In genomic region chr2:75775217-75775616, GRCm38 (mm10) we compare ENCODE assay signal across 13 mouse cellular contexts. TPM values are rescaled to one million over a fixed set of nuclear protein-coding genes. Genes with fewer than 3 reads are reported as not detected.
DNase-seq lines count a peak whose midpoint lies in the region; ATAC-seq lines count a peak whose summit lies in the region.
"Had no signal": no experiment of that assay in that cellular context is flagged by ENCODE, and none has a peak within 500 bp of the region (broad histone marks: within the 10 kb centered on the region; RNA-seq: fewer than 3 reads in every experiment).

No protein-coding gene starts in this region.

- H3K9ac ChIP-seq in heart, embryonic 11.5 days (ENCODE audit: low read depth, low read length) = no peak overlapping the region
- no peak overlapping the region for H3K9ac ChIP-seq in forebrain, embryonic 11.5 days (ENCODE audit: low read length)
- H3K9ac ChIP-seq: embryonic facial prominence, embryonic 12.5 days had no signal

- no peak for ATAC-seq in heart, embryonic 11.5 days (replicated peaks; ENCODE audit: insufficient number of reproducible peaks, low FRiP score, low TSS enrichment)
- ATAC-seq in forebrain, embryonic 11.5 days (replicated peaks; ENCODE audit: low FRiP score) = no peak
- ATAC-seq: hindbrain, postnatal 0 days had no signal

- H3K4me3 ChIP-seq in heart, embryonic 11.5 days (ENCODE audit: low read depth, low read length) = no peak overlapping the region
- peak overlapping the region; percentile 62 for H3K4me3 ChIP-seq in megakaryocyte, embryonic 14.5 days (replicated peaks)
- H3K4me3 ChIP-seq in forebrain, embryonic 11.5 days (ENCODE audit: low read depth, low read length) = no peak overlapping the region
- H3K4me3 ChIP-seq: embryonic facial prominence, embryonic 12.5 days; forebrain, embryonic 10.5 days had no signal

- H3K9me3 ChIP-seq in heart, embryonic 11.5 days (replicated peaks; ENCODE audit: control insufficient read depth, low read length) = no peaks in the 10 kb centered on the region
- no peaks in the 10 kb centered on the region for H3K9me3 ChIP-seq in megakaryocyte, embryonic 14.5 days
- H3K9me3 ChIP-seq in forebrain, embryonic 11.5 days (ENCODE audit: control insufficient read depth, low read length) = no peaks in the 10 kb centered on the region
- H3K9me3 ChIP-seq: embryonic facial prominence, embryonic 12.5 days; forebrain, embryonic 10.5 days had no signal

- H3K27ac ChIP-seq in heart, embryonic 11.5 days (ENCODE audit: low read depth, low read length) = no peak overlapping the region
- no peak overlapping the region for H3K27ac ChIP-seq in forebrain, embryonic 11.5 days (ENCODE audit: low read depth, low read length)
- H3K27ac ChIP-seq: embryonic facial prominence, embryonic 12.5 days; forebrain, embryonic 10.5 days; hindbrain, postnatal 0 days had no signal

- peak; percentile 35 to 66 for DNase-seq in heart, adult 18-20 months
- DNase-seq in spleen, postnatal 36 days (ENCODE audit: low spot score in 2 of 2) = peak; percentile 7 to 28
- no peak for DNase-seq in spleen, postnatal 14 days (ENCODE audit: low spot score in 2 of 2)
- DNase-seq in forebrain, embryonic 11.5 days (ENCODE audit: low spot score) = no peak
- DNase-seq in retina, postnatal 1 day = no peak
- DNase-seq: cerebellum, adult 9-11 months; kidney, postnatal 10 days; midbrain, embryonic 14.5 days had no signal

- H3K36me3 ChIP-seq in heart, embryonic 11.5 days (ENCODE audit: control insufficient read depth, insufficient read depth, low read length) = no peaks in the 10 kb centered on the region
- H3K36me3 ChIP-seq in megakaryocyte, embryonic 14.5 days (replicated peaks; ENCODE audit: low read length) = peaks cover 9% of the 10 kb centered on the region
- H3K36me3 ChIP-seq in forebrain, embryonic 11.5 days (ENCODE audit: control insufficient read depth, insufficient read depth, low read length) = no peaks in the 10 kb centered on the region
- H3K36me3 ChIP-seq: embryonic facial prominence, embryonic 12.5 days; forebrain, embryonic 10.5 days had no signal

- no peak overlapping the region for H3K4me2 ChIP-seq in heart, embryonic 11.5 days
- H3K4me2 ChIP-seq in forebrain, embryonic 11.5 days (ENCODE audit: low read depth, low read length, severe bottlenecking) = no peak overlapping the region
- H3K4me2 ChIP-seq: embryonic facial prominence, embryonic 12.5 days had no signal

- no peaks in the 10 kb centered on the region for H3K27me3 ChIP-seq in heart, embryonic 11.5 days (ENCODE audit: control insufficient read depth, insufficient read depth, low read length)
- H3K27me3 ChIP-seq in megakaryocyte, embryonic 14.5 days (replicated peaks) = no peaks in the 10 kb centered on the region
- no peaks in the 10 kb centered on the region for H3K27me3 ChIP-seq in forebrain, embryonic 11.5 days (ENCODE audit: control insufficient read depth, insufficient read depth, low read length)
- H3K27me3 ChIP-seq: embryonic facial prominence, embryonic 12.5 days had no signal

- WGBS in heart, embryonic 11.5 days (ENCODE audit: insufficient replicate concordance) = 70% methylated on average over 1 of the region's 1 CpGs
- WGBS in forebrain, embryonic 11.5 days = 79% methylated on average over 1 of the region's 1 CpGs

- H3K4me1 ChIP-seq in heart, embryonic 11.5 days (ENCODE audit: control insufficient read depth, insufficient read depth, low read length) = peaks cover 22% of the 10 kb centered on the region
- peaks cover 97% of the 10 kb centered on the region for H3K4me1 ChIP-seq in megakaryocyte, embryonic 14.5 days
- no peaks in the 10 kb centered on the region for H3K4me1 ChIP-seq in forebrain, embryonic 11.5 days (replicated peaks; ENCODE audit: control insufficient read depth, insufficient read depth, low read length)

RNA-seq across cellular contexts. Expression of gene Agps, which starts 56.8 kb away (rescaled TPM):
- 10 to 100 TPM; 32.4 to 33.7 TPM for total RNA-seq in heart, adult 18-20 months (2021)
- 29.2 and 41.2 TPM in 2 replicates for polyA plus RNA-seq in heart, embryonic 11.5 days (2014; fragmentation: Nextera tagmentation; extraction: Ambion mirVana)
- 2.9 TPM in 1 of 2 replicates, not detected in the other for polyA plus RNA-seq in megakaryocyte, embryonic 14.5 days (2012; ENCODE audit: insufficient read depth, low replicate concordance)
- 46.7 and 47.3 TPM in 2 replicates for polyA plus RNA-seq in forebrain, embryonic 11.5 days (2014; fragmentation: Nextera tagmentation; extraction: Ambion mirVana)

Comparison
In these comparisons a context has a peak if more than half of its experiments do, and no peak if none do; other contexts are left out.
1. DNase-seq: peak in heart, adult 18-20 months (2 of 2) and spleen, postnatal 36 days (2 of 2); none in spleen, postnatal 14 days (0 of 2), forebrain, embryonic 11.5 days (single experiment) and retina, postnatal 1 day (single experiment).